Mouse (Mus musculus) inflammation-experienced regulatory T-cells, adult 6 months (primary cell): Measurements from ENCODE around the gene Zfp609. TPM values are rescaled to one million over a fixed set of nuclear protein-coding genes. Genes with fewer than 3 reads are reported as not detected.
"Not testable (repeated sequence)": the region's sequence is repeated elsewhere in the genome, so short reads cannot be mapped to it uniquely, and the experiment has no call there.

Experiments
- ATAC-seq: one replicate; pipeline ENCODE4 v1.8.0; 2017
- polyA plus RNA-seq, 3 experiments: library from polyadenylated mRNA; unstranded; fragments of 100-300 nt; shearing (Covaris generic); gene quantifications; one replicate each; pipeline ENCODE4 v1.2.1; 2017

The Zfp609 gene
- polyA plus RNA-seq, 3 experiments from 2014 or later: 2.3 to 4.2 (median 2.9) TPM

DNA sequence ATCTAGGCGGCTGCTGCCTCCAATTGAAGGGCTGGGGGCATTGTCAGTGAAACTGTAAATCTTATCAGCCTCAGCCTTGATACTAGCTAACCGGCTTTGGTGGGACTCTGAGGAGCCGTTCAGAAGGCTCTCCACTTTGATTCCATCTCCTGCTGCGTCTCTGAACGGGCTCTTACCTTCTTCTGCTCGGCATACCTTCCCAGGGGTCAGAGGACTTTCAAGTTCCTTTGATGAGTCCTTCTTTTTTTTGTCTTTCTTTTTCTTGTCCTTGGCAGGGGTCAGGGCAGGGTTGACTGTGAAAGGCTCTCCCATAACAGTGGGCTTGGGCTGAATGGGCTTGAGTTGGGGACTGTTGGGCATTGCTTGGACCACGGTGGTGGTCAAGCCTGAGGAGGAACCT is 124.1 kb downstream of the Zfp609 start:
- ATAC-seq: no peak

GRCm38 (mm10) chr9:65702286-65702685 is 125.1 kb downstream of the Zfp609 start:
- no peak for ATAC-seq

DNA sequence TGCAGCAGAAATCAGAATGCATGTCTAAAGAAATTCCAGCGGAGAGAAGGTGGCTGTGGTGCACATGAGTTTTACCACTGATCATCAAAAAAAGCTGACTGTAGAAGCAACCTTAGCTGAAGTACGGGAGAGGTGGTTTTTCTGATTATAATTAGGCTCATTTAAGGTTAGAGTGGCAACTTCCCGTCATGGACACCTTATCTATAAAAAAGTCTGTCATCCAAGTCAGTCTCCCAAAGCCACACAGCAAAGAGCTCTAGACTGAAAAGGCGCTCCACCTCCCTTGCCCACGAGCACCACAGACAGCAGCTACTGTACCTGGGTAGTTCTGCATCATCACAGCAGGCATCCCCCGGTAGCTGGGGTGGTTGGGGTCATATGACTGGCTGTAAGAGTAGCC is 126.9 kb downstream of the Zfp609 start:
- no peak for ATAC-seq

GRCm38 (mm10) chr9:65697992-65698391 is 129.4 kb downstream of the Zfp609 start:
- ATAC-seq: no peak

- no peak for ATAC-seq
These were observed 130.0 kb downstream of the Zfp609 start for GRCm38 (mm10) chr9:65697356-65697755.

DNA sequence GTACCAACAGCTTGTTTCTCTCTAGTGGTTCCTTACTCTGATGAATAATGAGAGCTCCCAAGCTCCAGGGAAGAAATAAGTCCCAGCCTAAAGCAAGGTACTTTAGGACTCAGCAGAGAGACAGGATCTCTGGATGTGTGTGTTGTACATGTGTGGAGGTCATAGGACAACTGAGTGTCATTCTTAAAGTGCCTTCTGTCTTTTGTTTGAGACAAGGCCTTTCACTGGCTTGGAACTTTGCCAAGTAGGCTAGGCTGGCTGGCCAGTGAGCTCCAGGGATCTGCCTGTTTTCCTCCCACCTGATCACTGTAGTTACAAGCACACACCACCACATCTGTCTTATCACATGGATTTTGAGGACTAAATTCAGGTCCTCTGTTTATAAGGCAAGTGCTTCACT is 131.0 kb downstream of the Zfp609 start:
- no peak for ATAC-seq

GRCm38 (mm10) chr9:65695646-65696045 is 131.7 kb downstream of the Zfp609 start:
- ATAC-seq: no peak

- no peak for ATAC-seq
These were observed 134.3 kb downstream of the Zfp609 start for GRCm38 (mm10) chr9:65692959-65693603.

- ATAC-seq: no peak
These were observed 134.9 kb downstream of the Zfp609 start for GRCm38 (mm10) chr9:65692466-65692865.

DNA sequence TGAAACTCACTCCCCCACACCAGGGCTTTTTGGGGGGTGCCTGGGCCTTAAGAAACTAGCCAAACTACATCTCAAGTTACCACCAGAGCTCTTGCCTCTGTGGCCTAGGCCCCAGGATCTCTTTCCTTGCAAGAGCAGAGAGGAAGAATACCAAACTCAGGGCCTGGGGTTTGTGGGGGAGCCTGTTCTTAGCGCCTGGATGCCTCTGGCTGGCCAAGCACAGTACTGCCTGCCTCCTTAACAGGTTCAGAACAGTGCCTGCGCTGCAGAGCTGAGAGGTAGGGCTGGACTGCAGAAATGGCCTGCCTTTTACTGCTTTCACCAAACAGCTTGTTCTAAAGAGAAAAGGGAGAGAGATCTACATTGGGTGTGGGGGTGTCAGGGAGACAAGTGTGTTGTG is 137.5 kb downstream of the Zfp609 start:
- not testable (repeated sequence) for ATAC-seq

DNA sequence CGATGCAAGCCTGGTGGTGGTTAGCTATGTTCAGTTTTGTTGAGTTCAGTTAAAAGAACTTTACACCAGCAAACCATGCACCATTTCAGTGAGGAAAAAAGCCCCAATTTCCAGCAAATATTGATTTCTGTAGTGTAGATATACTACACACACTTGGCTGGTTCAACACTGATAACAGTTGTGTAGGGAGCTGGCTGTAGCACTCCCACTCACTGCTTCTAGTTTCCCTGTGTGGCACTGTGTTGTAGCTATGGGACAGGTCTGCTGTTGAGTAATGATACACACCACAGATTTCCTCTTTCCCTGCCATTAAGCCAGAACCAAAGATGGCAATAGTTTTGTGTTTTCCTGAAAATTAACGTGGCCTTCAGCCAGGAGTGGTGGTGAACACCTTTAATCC is 142.7 kb downstream of the Zfp609 start:
- ATAC-seq: no peak

DNA sequence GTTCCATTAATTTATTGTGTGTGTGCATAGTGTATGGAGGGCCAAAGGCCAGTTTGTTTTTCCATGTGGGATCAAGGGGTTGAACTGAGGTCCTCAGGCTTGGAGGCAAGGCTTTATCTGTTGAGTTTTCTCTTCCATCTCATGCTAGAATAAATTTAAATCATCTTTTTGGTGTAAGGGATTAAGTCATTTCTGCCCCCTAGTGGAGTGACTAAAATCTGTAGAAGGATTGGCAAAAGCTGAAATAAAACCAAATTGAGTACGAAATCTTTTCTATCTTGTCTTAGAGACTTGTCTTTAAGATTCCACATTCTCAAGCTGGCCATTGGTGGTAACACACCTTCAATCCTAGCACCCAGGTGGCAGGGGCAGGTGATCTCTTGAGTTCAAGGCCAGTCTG is 144.4 kb downstream of the Zfp609 start:
- no peak for ATAC-seq

DNA sequence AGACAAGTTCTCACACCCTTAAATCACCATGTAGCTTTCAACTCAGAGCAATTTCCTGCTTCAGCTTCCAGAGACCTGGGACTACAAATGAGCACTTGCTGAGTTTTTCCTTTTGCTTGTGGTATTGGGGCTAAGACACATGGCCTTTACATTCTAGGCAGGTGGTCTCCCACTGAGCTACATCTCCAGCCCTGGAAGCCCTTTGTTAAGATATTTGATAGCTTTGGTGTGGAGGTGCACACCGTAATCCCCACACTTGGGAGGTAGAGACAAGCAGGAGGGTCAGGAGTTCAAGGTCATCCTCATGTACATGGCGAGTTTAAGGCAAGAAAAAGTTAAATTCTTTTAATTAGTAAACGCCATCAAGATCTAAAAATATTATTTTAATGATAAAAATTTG is 145.2 kb downstream of the Zfp609 start:
- no peak for ATAC-seq

DNA sequence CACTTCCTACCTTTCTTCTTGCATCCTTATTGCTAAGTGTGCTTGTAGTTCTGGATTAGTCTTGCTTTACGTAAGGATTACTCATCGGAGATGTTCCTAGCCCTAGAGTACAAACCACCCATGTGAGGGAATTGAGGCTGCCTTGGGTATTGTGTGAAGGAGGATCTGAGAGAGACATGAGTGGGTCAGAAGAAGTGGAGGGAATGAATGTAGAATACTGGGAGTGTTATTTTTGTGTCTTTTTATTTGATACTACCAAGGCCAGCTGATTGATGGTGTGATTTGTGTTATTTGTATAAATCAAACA is 145.8 kb downstream of the Zfp609 start:
- no peak for ATAC-seq

DNA sequence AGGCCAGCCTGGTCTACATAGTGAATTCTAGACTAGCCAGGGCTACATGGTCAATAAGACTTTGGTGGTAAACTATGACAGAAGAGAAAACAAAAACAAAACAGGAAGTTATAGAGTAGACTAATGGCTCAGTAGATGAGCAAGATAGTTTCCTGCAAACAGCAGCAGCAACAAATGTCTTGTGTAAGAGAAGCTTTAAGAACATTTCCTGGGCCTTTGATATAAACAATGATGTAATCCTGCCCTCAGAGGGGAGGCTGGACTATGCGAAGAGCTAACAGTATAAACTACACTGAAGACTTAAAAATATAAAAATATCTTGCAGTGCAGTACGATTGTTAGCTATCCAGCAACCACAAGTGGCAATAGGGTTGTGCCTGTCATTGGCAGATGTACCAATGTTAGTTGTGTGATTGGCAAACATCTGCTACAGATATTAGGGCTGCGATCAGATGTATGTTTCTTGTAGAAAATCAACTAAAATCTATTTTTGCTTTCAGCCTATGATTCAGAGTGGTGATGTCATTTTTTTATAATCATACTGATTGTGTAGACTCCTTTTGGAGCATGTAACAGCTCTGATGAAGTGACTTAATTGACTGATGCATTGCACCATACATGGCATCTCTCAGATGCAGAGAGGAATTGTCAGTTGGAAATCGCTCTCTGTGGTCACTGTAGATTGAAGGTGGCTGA is 146.3 kb downstream of the Zfp609 start:
- peak; percentile 49 for ATAC-seq

DNA sequence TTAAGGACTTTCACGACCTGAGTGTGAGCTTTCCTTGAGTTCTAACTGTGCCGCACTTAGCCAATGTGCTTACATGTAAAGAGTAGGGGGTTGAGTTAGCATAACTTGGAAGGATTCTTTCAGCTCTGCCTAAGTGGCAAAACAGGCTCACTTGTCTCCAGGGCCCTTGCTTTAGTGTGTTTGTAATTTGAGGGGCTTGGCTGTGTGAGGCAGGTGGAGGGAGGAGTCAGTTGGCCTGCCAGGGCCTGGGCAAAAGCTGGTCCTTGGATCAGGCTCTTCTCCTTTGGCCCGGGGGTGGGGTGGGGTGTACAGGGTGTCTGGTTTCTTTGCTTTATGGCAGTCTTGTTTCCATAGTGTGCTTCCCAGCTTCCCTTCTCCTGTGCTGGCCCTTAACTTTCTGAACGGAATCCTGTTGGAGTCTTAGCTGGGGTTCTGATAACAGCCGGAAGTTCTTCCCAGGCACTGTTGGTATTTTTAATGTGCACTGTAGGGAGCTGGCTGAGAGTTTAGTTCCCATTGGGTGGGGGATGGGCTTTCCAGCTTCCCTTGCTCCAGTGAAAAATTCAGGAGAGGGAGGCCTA is 148.1 kb downstream of the Zfp609 start:
- ATAC-seq: no peak

DNA sequence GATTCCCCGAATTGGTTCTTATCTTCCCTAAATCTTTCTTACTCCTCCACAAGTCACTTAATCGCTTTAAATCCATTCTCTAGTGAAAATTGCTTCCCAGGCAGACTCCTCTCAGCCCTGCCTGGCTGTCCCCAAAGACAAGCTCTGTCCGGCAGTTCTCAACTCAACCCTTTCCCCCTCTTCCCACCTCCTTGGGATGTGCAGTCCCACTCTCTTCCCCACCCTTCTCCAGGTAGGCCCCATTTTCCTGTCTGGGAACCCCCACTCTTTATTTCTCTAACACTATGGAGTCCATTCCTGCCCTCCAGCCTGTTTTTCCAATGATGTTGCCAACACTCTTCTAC is 150.3 kb downstream of the Zfp609 start:
- no peak for ATAC-seq

DNA sequence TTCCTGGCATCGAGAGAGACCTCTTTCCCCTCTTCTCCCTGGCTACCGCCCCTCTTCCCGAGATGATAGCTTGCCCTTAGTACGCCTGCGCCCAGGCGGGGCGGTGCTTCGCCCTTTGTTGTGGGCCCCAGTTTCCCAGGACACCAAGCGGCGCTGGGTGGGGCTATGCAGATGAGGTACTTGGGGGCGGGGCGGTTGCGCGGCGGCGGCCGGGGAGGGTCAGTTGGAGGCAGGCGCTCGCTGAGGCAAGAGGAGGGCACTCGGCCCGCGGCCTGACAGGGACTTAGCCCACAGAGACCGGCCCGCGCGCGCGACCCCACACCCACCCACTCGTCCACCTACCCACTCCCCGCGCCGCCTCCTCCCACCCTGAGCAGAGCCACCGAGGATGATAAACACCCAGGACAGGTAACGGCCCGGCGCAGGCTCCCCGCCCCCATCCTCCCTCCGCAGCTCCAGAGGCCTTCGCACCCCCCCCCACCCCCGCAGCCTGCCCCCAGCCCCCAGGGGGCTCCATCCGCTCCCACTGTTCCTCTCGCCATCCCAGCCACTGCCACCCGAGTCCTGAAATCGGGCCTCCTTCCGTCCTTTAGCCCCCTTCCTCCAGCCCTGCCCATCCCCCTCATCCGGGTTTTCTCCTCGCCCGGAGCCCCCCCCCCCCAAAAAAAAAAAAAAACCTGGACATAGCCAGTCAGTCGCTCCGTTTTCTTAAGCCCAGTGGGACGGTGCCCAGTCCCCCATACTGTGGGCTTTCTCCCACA is 150.8 kb downstream of the Zfp609 start:
- peak; percentile 97 for ATAC-seq

DNA sequence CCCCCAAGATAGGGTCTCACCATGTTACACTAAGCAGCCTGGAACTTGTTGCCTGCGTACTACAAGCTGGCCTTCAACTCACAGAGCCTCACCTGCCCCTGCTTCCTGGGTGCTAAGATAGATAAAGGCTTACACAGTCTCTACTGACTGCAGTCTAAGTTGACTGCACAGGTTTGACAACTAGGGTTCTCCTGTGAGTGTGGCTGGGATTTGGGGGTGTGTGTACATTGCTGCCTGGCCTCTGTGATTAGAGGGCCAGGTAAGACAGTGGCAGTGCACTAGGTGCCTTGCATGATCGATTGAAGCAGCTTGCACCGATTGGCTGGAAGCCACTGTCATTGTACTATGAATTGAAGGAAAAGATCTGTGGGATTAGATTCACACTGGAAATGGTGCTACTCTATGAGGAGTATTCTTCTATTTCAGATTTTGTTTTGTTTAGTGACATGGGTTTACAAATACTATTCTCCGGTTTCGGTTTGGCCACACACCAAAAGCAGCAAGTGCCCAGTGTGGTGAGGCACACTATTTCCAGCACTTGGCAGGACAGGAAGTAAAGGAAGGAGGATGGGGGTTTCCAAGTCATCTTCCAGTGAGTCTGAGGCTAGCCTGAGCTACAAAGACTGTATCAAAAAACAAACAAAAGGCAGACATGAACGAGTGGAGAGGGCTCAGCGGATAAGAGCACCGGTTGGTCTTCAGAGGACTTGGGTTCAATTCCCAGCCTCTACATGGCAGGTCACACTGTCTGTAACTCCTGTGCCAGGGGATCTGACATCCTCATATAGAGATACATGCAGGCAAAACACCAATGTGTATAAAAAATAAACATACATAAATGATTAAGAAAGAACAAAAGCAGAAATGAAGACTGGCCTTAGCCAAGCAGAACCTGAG is 151.7 kb downstream of the Zfp609 start:
- peak; percentile 16 for ATAC-seq

DNA sequence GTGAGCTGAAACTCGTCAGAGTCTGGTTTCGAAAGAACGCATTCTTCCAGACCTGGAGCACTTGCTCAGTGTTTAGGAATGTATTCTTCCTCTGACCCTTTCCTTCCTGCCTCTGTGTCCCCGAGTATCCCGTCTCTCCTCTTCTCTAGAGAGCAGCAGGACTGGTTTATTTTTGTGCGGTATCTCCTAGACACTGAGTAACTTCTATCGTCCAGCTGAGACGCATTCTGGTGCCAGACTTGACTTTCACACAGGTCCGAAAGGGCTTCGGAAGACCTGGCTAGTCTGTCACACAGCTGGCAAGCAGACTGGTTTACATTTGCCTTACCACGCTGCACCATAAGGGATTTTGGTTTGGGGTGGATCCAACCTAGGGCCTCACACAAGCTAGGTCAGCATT is 154.4 kb downstream of the Zfp609 start:
- no peak for ATAC-seq

GRCm38 (mm10) chr9:65671431-65671931 is 155.9 kb downstream of the Zfp609 start:
- no peak for ATAC-seq

GRCm38 (mm10) chr9:65667701-65668100 is 159.7 kb downstream of the Zfp609 start, which contains the start of gene Oaz2:
Gene Oaz2 (plus strand): TSS chr9:65668001.
- no peak for ATAC-seq
